17 mouse cellular contexts compared by ENCODE assay signal in the genomic region with DNA sequence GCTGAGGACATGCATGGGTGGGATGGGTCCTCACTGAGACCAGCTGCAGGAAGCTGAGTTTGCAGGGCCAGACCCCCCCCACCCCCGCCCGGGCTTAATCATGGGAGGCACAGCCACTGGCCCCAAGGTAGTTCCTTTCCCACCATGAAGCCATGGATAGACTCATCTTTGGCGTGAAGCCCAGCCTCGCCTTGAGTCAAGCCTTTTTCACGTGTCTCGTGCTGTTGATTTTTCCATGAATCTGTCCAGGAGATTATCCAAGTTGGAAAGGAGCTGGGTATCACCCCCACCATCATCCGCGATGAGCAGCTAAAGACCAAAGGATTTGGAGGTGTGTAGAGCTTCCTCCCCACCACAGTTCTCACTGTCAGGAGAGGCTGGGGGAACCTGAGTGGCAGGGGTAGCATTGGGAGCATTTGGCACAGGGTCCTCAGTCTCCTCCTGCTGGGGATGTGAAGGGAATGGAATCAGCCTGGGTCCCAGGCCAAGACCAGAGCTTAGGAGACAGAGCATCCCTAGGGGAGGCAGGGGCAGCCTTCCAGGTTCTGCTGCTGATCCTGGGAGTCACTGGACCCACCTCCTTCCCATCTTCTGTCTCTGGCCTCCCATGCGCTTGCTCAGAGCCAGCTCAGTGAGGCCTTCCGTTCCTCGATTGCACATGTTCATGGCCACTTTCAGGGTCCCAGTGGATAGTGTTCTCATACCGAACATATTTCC. TPM values are rescaled to one million over a fixed set of nuclear protein-coding genes. Genes with fewer than 3 reads are reported as not detected.
DNase-seq lines count a peak whose midpoint lies in the region; ATAC-seq and TF ChIP-seq lines count a peak whose summit lies in the region.
"Had no signal": no experiment of that assay in that cellular context is flagged by ENCODE, and none has a peak within 500 bp of the region (broad histone marks: within the 10 kb centered on the region; RNA-seq: fewer than 3 reads in every experiment).

No protein-coding gene starts in this region.

- WGBS in midbrain, embryonic 11.5 days: 92% methylated on average over 12 of the region's 12 CpGs
- WGBS in midbrain, postnatal 0 days: 91% methylated on average over 12 of the region's 12 CpGs

- no peak overlapping the region for H3K4me2 ChIP-seq in midbrain, embryonic 11.5 days
- H3K4me2 ChIP-seq in midbrain, postnatal 0 days (ENCODE audit: low read depth, low read length, poor library complexity, severe bottlenecking): no peak overlapping the region
- H3K4me2 ChIP-seq: hindbrain, embryonic 14.5 days; lung, embryonic 14.5 days had no signal

- TF ChIP-seq CTCF in midbrain, postnatal 0 days (IDR thresholded peaks at IDR 0.05): no peak

- H3K4me1 ChIP-seq in midbrain, embryonic 11.5 days (ENCODE audit: control insufficient read depth, insufficient read depth, low read length): peaks cover 10% of the 10 kb centered on the region
- no peaks in the 10 kb centered on the region for H3K4me1 ChIP-seq in midbrain, postnatal 0 days (ENCODE audit: insufficient read depth, low read length)

- intact Hi-C loops in heart, postnatal 36 days (cut with DNase I): loop anchor here (5.0 kb wide), 1 partner anchor 457 kb away; a partner anchor contains a TSS

- no peaks in the 10 kb centered on the region for H3K9me3 ChIP-seq in midbrain, embryonic 11.5 days (ENCODE audit: control insufficient read depth, low read length)
- no peaks in the 10 kb centered on the region for H3K9me3 ChIP-seq in midbrain, postnatal 0 days (ENCODE audit: low read length)

- no peaks in the 10 kb centered on the region for H3K36me3 ChIP-seq in midbrain, embryonic 11.5 days (ENCODE audit: control insufficient read depth, insufficient read depth, low read length)
- no peaks in the 10 kb centered on the region for H3K36me3 ChIP-seq in midbrain, postnatal 0 days (ENCODE audit: insufficient read depth, low read length)

- H3K27ac ChIP-seq in midbrain, embryonic 11.5 days (ENCODE audit: low read depth, low read length): no peak overlapping the region
- H3K27ac ChIP-seq in midbrain, postnatal 0 days (ENCODE audit: low read depth, low read length): no peak overlapping the region
- H3K27ac ChIP-seq: hindbrain, embryonic 14.5 days had no signal

- ATAC-seq in midbrain, embryonic 11.5 days (ENCODE audit: low FRiP score): no peak
- no peak for ATAC-seq in midbrain, postnatal 0 days (ENCODE audit: low FRiP score)
- ATAC-seq in activated CD4-positive, CD25-positive, alpha-beta regulatory T cell, adult 4 months: no peak
- ATAC-seq: forebrain, embryonic 16.5 days had no signal

- peak; percentile 22 to 42 for DNase-seq in cerebellum, postnatal 10 days
- DNase-seq in cerebellum, adult 8-10 months: no peak
- peak; percentile 35 for DNase-seq in midbrain, embryonic 11.5 days (ENCODE audit: low spot score, missing footprints)
- no peak for DNase-seq in midbrain, postnatal 0 days (ENCODE audit: low spot score)
- peak; percentile 76 for DNase-seq in gastrocnemius, postnatal 10 days
- peak; percentile 22 to 44 for DNase-seq in heart, postnatal 36 days
- DNase-seq in left cerebral cortex, adult 18-20 months (ENCODE audit: low spot score in 2 of 2): no peak
- DNase-seq: B cell, adult 2 months; cerebellum, adult 2 months; kidney, adult 18-20 months; kidney, postnatal 14 days; lung, embryonic 14.5 days; midbrain, embryonic 14.5 days; right cerebral cortex, postnatal 25 days had no signal

- H3K9ac ChIP-seq in midbrain, embryonic 11.5 days (ENCODE audit: low read length): no peak overlapping the region
- no peak overlapping the region for H3K9ac ChIP-seq in midbrain, postnatal 0 days (replicated peaks; ENCODE audit: low read length, poor library complexity, severe bottlenecking)
- H3K9ac ChIP-seq: hindbrain, embryonic 14.5 days; lung, embryonic 14.5 days had no signal

- H3K4me3 ChIP-seq in midbrain, embryonic 11.5 days (ENCODE audit: low read depth, low read length): no peak overlapping the region
- H3K4me3 ChIP-seq in midbrain, postnatal 0 days (ENCODE audit: low read depth, low read length): no peak overlapping the region

- H3K27me3 ChIP-seq in midbrain, embryonic 11.5 days (ENCODE audit: control insufficient read depth, insufficient read depth, low read length): no peaks in the 10 kb centered on the region
- no peaks in the 10 kb centered on the region for H3K27me3 ChIP-seq in midbrain, postnatal 0 days (ENCODE audit: insufficient read depth, low read length)

RNA-seq across cellular contexts. Expression of a gene that starts 4.2 kb away (rescaled TPM):
- 30.5 and 34.0 TPM in 2 replicates for polyA plus RNA-seq in midbrain, embryonic 11.5 days (2014; fragmentation: Nextera tagmentation; extraction: Ambion mirVana)
- total RNA-seq in midbrain, postnatal 0 days (2014; rRNA removed): 17.4 and 22.7 TPM in 2 replicates
- polyA plus RNA-seq in midbrain, postnatal 0 days (2015; fragmentation: Nextera tagmentation; extraction: Ambion mirVana): 14.5 and 15.7 TPM in 2 replicates
- 10 to 100 TPM; 65.4 to 71.4 TPM for total RNA-seq in gastrocnemius, postnatal 10 days (2021)
- 10 to 100 TPM; 71.2 to 75.8 TPM for total RNA-seq in heart, postnatal 36 days (2021)
- polyA plus RNA-seq in activated CD4-positive, CD25-positive, alpha-beta regulatory T cell, adult 4 months (2017; shearing (Covaris generic)): 10 to 100 TPM; 18.9 to 20.9 TPM
- 10 to 100 TPM; 11.8 to 13.9 TPM for total RNA-seq in left cerebral cortex, adult 18-20 months (2021)

RNA-seq across cellular contexts. Expression of a gene that starts 38.2 kb away (rescaled TPM):
- 8.1 and 9.3 TPM in 2 replicates for polyA plus RNA-seq in midbrain, embryonic 11.5 days (2014; fragmentation: Nextera tagmentation; extraction: Ambion mirVana)
- total RNA-seq in midbrain, postnatal 0 days (2014; rRNA removed): 35.4 and 38.8 TPM in 2 replicates
- polyA plus RNA-seq in midbrain, postnatal 0 days (2015; fragmentation: Nextera tagmentation; extraction: Ambion mirVana): 9.7 and 10.5 TPM in 2 replicates
- 10 to 100 TPM; 24.2 to 32.2 TPM for total RNA-seq in gastrocnemius, postnatal 10 days (2021)
- total RNA-seq in heart, postnatal 36 days (2021): 10 to 100 TPM; 20.5 to 23.7 TPM
- 10 to 100 TPM; 14.1 to 16.0 TPM for polyA plus RNA-seq in activated CD4-positive, CD25-positive, alpha-beta regulatory T cell, adult 4 months (2017; shearing (Covaris generic))
- 10 to 100 TPM; 58.2 to 62.5 TPM for total RNA-seq in left cerebral cortex, adult 18-20 months (2021)

Comparison
In these comparisons a context has a peak if more than half of its experiments do, and no peak if none do; other contexts are left out.
1. DNase-seq: peak in cerebellum, postnatal 10 days (2 of 2), midbrain, embryonic 11.5 days (single experiment), gastrocnemius, postnatal 10 days (single experiment) and heart, postnatal 36 days (2 of 2); none in cerebellum, adult 8-10 months (single experiment), midbrain, postnatal 0 days (single experiment) and left cerebral cortex, adult 18-20 months (0 of 2).